Mouse (Mus musculus): ENCODE data around the gene Phf1. TPM values are rescaled to one million over a fixed set of nuclear protein-coding genes. Genes with fewer than 3 reads are reported as not detected.

The Phf1 gene
- polyA plus RNA-seq, 1 experiment from 2014 or later = 11.2 TPM

DNA sequence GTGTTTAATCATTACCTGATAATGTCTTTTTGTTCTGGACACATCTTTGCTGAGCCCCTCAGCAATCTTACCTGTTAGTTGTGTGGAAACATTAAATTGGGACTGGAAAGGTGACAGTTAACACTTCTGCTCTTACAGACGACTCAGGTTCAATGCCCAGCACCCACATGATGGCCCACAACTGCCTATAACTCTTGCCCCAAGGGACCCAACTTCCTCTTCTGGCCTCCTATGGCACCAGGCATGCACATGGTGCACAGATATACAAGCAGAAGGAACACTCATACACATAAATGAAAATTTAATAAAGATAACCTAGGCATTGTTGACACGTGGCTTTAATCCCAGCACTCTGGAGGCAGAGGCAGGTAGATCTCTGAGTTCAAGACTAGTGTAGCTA is 46.6 kb downstream of the Phf1 start:
- Histone ChIP-seq H3K36me3 (ENCODE audit: control insufficient read depth, insufficient read depth) (peaks cover 30% of the 10 kb centered on the region), H3K4me1 (replicated peaks; ENCODE audit: control insufficient read depth, insufficient read depth, low read length) (no peaks in the 10 kb centered on the region), H3K4me3 (ENCODE audit: low read depth, low read length) (no peak overlapping the region), H3K4me2 (replicated peaks; ENCODE audit: low read depth) (no peak overlapping the region), H3K9ac (ENCODE audit: low read depth, low read length) (no peak overlapping the region), H3K27ac (ENCODE audit: low read depth, low read length) (no peak overlapping the region), H3K27me3 (replicated peaks; ENCODE audit: control insufficient read depth, insufficient read depth, low read length) (no peaks in the 10 kb centered on the region), H3K9me3 (ENCODE audit: control insufficient read depth) (no peaks in the 10 kb centered on the region)
- no peak for ATAC-seq
- 73% methylated on average over 2 of the region's 2 CpGs for WGBS
- no peak for TF ChIP-seq CTCF (IDR thresholded peaks at IDR 0.05; ENCODE audit: low read depth)

GRCm38 (mm10) chr17:26981050-26981449 is 48.2 kb downstream of the Phf1 start:
- 63% methylated on average over 2 of the region's 2 CpGs for WGBS
- ATAC-seq = no peak
- H3K9ac ChIP-seq (ENCODE audit: low read depth, low read length) = no peak overlapping the region
- no peaks in the 10 kb centered on the region for H3K4me1 ChIP-seq (replicated peaks; ENCODE audit: control insufficient read depth, insufficient read depth, low read length)
- no peak overlapping the region for H3K4me2 ChIP-seq (replicated peaks; ENCODE audit: low read depth)
- no peak overlapping the region for H3K4me3 ChIP-seq (ENCODE audit: low read depth, low read length)
- no peaks in the 10 kb centered on the region for H3K9me3 ChIP-seq (ENCODE audit: control insufficient read depth)
- H3K27ac ChIP-seq (ENCODE audit: low read depth, low read length) = no peak overlapping the region
- TF ChIP-seq CTCF (IDR thresholded peaks at IDR 0.05; ENCODE audit: low read depth) = no peak
- H3K36me3 ChIP-seq (ENCODE audit: control insufficient read depth, insufficient read depth) = peaks cover 17% of the 10 kb centered on the region
- no peaks in the 10 kb centered on the region for H3K27me3 ChIP-seq (replicated peaks; ENCODE audit: control insufficient read depth, insufficient read depth, low read length)

DNA sequence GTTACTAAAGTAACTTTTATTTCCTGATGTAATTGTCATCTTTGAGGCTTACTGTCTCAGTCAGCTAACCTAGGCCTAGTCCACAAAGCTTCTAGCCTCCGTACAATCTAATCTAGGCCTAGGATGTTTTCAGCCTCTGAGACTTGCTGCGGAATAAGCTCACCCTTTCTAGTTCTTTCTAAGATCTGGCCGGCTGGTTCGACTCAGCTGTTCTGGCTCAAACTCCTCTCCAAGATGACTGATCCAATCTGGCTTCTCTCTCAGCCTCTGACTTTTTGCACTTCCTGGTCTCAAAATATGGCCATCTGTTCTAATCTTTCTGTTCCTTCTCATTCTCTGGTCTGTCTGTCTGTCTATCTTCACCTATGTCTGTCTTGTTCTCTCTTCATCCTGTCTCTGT is 50.5 kb downstream of the Phf1 start:
- H3K4me1 ChIP-seq (replicated peaks; ENCODE audit: control insufficient read depth, insufficient read depth, low read length) = no peaks in the 10 kb centered on the region
- H3K36me3 ChIP-seq (ENCODE audit: control insufficient read depth, insufficient read depth) = 0 out of 2 replicates have a peak, but pooled peaks cover under 1% of the 10 kb centered on the region
- H3K9ac ChIP-seq (ENCODE audit: low read depth, low read length) = no peak overlapping the region
- no peak for ATAC-seq
- no peak overlapping the region for H3K4me2 ChIP-seq (replicated peaks; ENCODE audit: low read depth)
- WGBS = 79% methylated on average over 4 of the region's 4 CpGs
- no peak overlapping the region for H3K27ac ChIP-seq (ENCODE audit: low read depth, low read length)
- TF ChIP-seq CTCF (IDR thresholded peaks at IDR 0.05; ENCODE audit: low read depth) = no peak
- no peaks in the 10 kb centered on the region for H3K9me3 ChIP-seq (ENCODE audit: control insufficient read depth)
- H3K4me3 ChIP-seq (ENCODE audit: low read depth, low read length) = no peak overlapping the region
- H3K27me3 ChIP-seq (replicated peaks; ENCODE audit: control insufficient read depth, insufficient read depth, low read length) = no peaks in the 10 kb centered on the region

DNA sequence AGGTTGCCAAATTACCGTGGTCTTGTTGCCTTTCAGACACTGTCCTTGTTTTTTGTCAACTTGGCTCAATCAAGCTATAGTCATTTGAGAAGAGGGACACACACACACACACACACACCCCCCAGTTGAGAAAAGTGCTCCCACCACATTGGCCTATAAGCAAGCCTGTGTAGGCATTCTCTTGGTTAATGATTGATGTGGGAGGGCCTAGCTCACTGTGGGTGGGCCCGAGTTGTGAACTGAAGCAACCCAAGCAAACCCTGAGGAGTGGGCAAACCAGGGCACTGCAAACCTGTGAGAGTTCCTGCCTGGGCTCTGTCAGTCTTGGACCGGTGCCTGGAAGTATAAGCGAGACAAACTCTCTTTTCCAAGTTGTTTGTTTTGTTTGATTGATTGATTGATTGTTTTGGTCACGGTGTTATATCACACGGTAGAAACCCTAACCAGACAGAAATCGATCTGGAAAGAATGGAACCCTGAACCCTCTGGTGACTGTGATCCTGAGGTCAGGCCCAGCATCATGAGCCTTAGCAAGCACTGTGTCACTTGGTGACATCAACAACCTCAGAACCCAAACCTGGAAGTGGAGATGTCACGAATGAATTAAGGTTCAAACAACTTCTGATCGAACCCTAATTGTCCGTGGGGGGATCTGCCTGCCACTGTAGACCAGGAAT is 52.8 kb downstream of the Phf1 start:
- Histone ChIP-seq H3K27me3 (replicated peaks; ENCODE audit: control insufficient read depth, insufficient read depth, low read length) (no peaks in the 10 kb centered on the region), H3K9ac (ENCODE audit: low read depth, low read length) (no peak overlapping the region), H3K27ac (ENCODE audit: low read depth, low read length) (no peak overlapping the region), H3K4me1 (replicated peaks; ENCODE audit: control insufficient read depth, insufficient read depth, low read length) (no peaks in the 10 kb centered on the region), H3K36me3 (ENCODE audit: control insufficient read depth, insufficient read depth) (no peaks in the 10 kb centered on the region), H3K9me3 (ENCODE audit: control insufficient read depth) (no peaks in the 10 kb centered on the region), H3K4me3 (ENCODE audit: low read depth, low read length) (no peak overlapping the region), H3K4me2 (replicated peaks; ENCODE audit: low read depth) (no peak overlapping the region)
- WGBS = 65% methylated on average over 10 of the region's 10 CpGs
- TF ChIP-seq CTCF (IDR thresholded peaks at IDR 0.05; ENCODE audit: low read depth) = no peak
- no peak for ATAC-seq

Small RNA genes within 50 kb of the gene (microRNA-seq; reads per million reads assigned to microRNA genes)
- not detected for gene Gm27775
- not detected for gene Mir3083
- not detected for gene Mir6968

Other genes starting within 250 kb of the Phf1 start
- 13.5 and 15.1 TPM in 2 replicates for gene Crebrf, start 217.4 kb upstream of the Phf1 start, polyA plus RNA-seq (2015; fragmentation: Nextera tagmentation; extraction: Ambion mirVana)
- gene Bnip1, start 152.0 kb upstream of the Phf1 start, polyA plus RNA-seq (2015; fragmentation: Nextera tagmentation; extraction: Ambion mirVana) = 29.7 and 30.7 TPM in 2 replicates
- gene Nkx2-5, start 88.0 kb upstream of the Phf1 start, polyA plus RNA-seq (2015; fragmentation: Nextera tagmentation; extraction: Ambion mirVana) = 0.08 and 0.58 TPM in 2 replicates
- gene Kifc5b, start 16.0 kb upstream of the Phf1 start, polyA plus RNA-seq (2015; fragmentation: Nextera tagmentation; extraction: Ambion mirVana) = 0.94 and 1.4 TPM in 2 replicates
- 287 and 304 TPM in 2 replicates for gene Cuta, start 6.5 kb downstream of the Phf1 start, polyA plus RNA-seq (2015; fragmentation: Nextera tagmentation; extraction: Ambion mirVana)
- 0.35 and 0.39 TPM in 2 replicates for gene Syngap1, start 8.2 kb downstream of the Phf1 start, polyA plus RNA-seq (2015; fragmentation: Nextera tagmentation; extraction: Ambion mirVana)
- gene Zbtb9, start 40.1 kb downstream of the Phf1 start, polyA plus RNA-seq (2015; fragmentation: Nextera tagmentation; extraction: Ambion mirVana) = 6.5 and 6.7 TPM in 2 replicates
- gene Bak1, start 96.0 kb downstream of the Phf1 start, polyA plus RNA-seq (2015; fragmentation: Nextera tagmentation; extraction: Ambion mirVana) = 18.1 and 18.2 TPM in 2 replicates
- gene Itpr3, start 124.3 kb downstream of the Phf1 start, polyA plus RNA-seq (2015; fragmentation: Nextera tagmentation; extraction: Ambion mirVana) = 6.1 and 7.2 TPM in 2 replicates
- gene Uqcc2, start 200.9 kb downstream of the Phf1 start, polyA plus RNA-seq (2015; fragmentation: Nextera tagmentation; extraction: Ambion mirVana) = 190 and 206 TPM in 2 replicates
- gene Ip6k3, start 234.7 kb downstream of the Phf1 start, polyA plus RNA-seq (2015; fragmentation: Nextera tagmentation; extraction: Ambion mirVana) = not detected in 2 replicates